Comparison of ENCODE assay signal across 27 mouse cellular contexts in genomic region chr6:81673316-81673715, GRCm38 (mm10).
DNase-seq lines count a peak whose midpoint lies in the region; ATAC-seq and TF ChIP-seq lines count a peak whose summit lies in the region.
"Had no signal": no experiment of that assay in that cellular context is flagged by ENCODE, and none has a peak within 500 bp of the region (broad histone marks: within the 10 kb centered on the region; RNA-seq: fewer than 3 reads in every experiment).

No protein-coding gene starts in this region.

- H3K27ac ChIP-seq in embryonic facial prominence, embryonic 14.5 days (replicated peaks; ENCODE audit: low read depth, low read length), result no peak overlapping the region
- H3K27ac ChIP-seq in embryonic facial prominence, embryonic 10.5 days (replicated peaks), result no peak overlapping the region
- no peak overlapping the region for H3K27ac ChIP-seq in kidney, postnatal 0 days
- H3K27ac ChIP-seq in kidney, adult 2 months (ENCODE audit: insufficient read depth, low read depth, low read length), result no peak overlapping the region
- no peak overlapping the region for H3K27ac ChIP-seq in lung, embryonic 14.5 days (ENCODE audit: low read depth)
- H3K27ac ChIP-seq: embryonic facial prominence, embryonic 13.5 days; forebrain, embryonic 12.5 days; heart, embryonic 13.5 days; hindbrain, embryonic 15.5 days; liver, embryonic 14.5 days; stomach, embryonic 15.5 days had no signal

- ATAC-seq in embryonic facial prominence, embryonic 14.5 days (ENCODE audit: low read depth), result no peak
- no peak for ATAC-seq in kidney, postnatal 0 days (replicated peaks; ENCODE audit: low FRiP score, low read depth)
- no peak for ATAC-seq in lung, embryonic 14.5 days (ENCODE audit: insufficient read depth)

- no peaks in the 10 kb centered on the region for H3K9me3 ChIP-seq in embryonic facial prominence, embryonic 14.5 days (ENCODE audit: control insufficient read depth, low read length)
- H3K9me3 ChIP-seq in embryonic facial prominence, embryonic 10.5 days, result no peaks in the 10 kb centered on the region
- no peaks in the 10 kb centered on the region for H3K9me3 ChIP-seq in kidney, postnatal 0 days (replicated peaks; ENCODE audit: low read length)
- no peaks in the 10 kb centered on the region for H3K9me3 ChIP-seq in lung, embryonic 14.5 days (ENCODE audit: low read depth, low read length)
- H3K9me3 ChIP-seq: embryonic facial prominence, embryonic 13.5 days; forebrain, embryonic 12.5 days; heart, embryonic 13.5 days; hindbrain, embryonic 15.5 days; stomach, embryonic 15.5 days had no signal

- TF ChIP-seq POLR2A in kidney, adult 2 months (IDR thresholded peaks at IDR 0.05; ENCODE audit: low read depth, low read length), result no peak
- TF ChIP-seq POLR2A in brain, embryonic 14.5 days (IDR thresholded peaks at IDR 0.05; ENCODE audit: borderline replicate concordance, extremely low read depth, insufficient read depth, insufficient read length, poor library complexity, severe bottlenecking), result no peak

- TF ChIP-seq CTCF in kidney, postnatal 0 days (IDR thresholded peaks at IDR 0.05; ENCODE audit: low read depth), result no peak
- no peak for TF ChIP-seq CTCF in kidney, adult 2 months (conservative IDR thresholded peaks at IDR 0.05; ENCODE audit: insufficient read depth, insufficient read length, low read depth, low read length)
- no peak for TF ChIP-seq CTCF in lung, embryonic 14.5 days (IDR thresholded peaks at IDR 0.05; ENCODE audit: low read depth)
- no peak for TF ChIP-seq CTCF in brain, embryonic 14.5 days (IDR thresholded peaks at IDR 0.05; ENCODE audit: borderline replicate concordance, extremely low read depth, insufficient read depth, insufficient read length)

- peak; percentile 34 for DNase-seq in embryonic facial prominence, embryonic 14.5 days (ENCODE audit: low spot score)
- DNase-seq in embryonic facial prominence, embryonic 10.5 days (ENCODE audit: low spot score), result no peak
- peak; percentile 3 for DNase-seq in kidney, postnatal 0 days (ENCODE audit: low spot score)
- no peak for DNase-seq in kidney, adult 2 months
- peak; percentile 7 for DNase-seq in lung, embryonic 14.5 days
- DNase-seq in lung, postnatal 10 days, result no peak
- peak; percentile 54 for DNase-seq in brain, embryonic 14.5 days (ENCODE audit: low read depth)
- DNase-seq: adrenal gland, adult 8-10 months; cerebellum, adult 11-12 months; cerebellum, adult 9-11 months; embryo, embryonic 11 days; heart, postnatal 10 days; kidney, adult 18-20 months; kidney, postnatal 4 days; liver; lung, adult 2 months; right cerebral cortex, postnatal 14 days; thymus, postnatal 14 days had no signal

- no peaks in the 10 kb centered on the region for H3K27me3 ChIP-seq in embryonic facial prominence, embryonic 14.5 days (replicated peaks; ENCODE audit: control insufficient read depth, insufficient read depth, low read length)
- H3K27me3 ChIP-seq in embryonic facial prominence, embryonic 10.5 days (replicated peaks; ENCODE audit: low read depth, poor library complexity, severe bottlenecking), result no peaks in the 10 kb centered on the region
- H3K27me3 ChIP-seq in kidney, postnatal 0 days (ENCODE audit: insufficient read depth, low read length), result no peaks in the 10 kb centered on the region
- no peaks in the 10 kb centered on the region for H3K27me3 ChIP-seq in kidney, adult 2 months (replicated peaks; ENCODE audit: control insufficient read depth, insufficient read depth, low read length)
- no peaks in the 10 kb centered on the region for H3K27me3 ChIP-seq in lung, embryonic 14.5 days (ENCODE audit: insufficient read depth, low read length)
- H3K27me3 ChIP-seq: CH12.LX; embryonic facial prominence, embryonic 13.5 days; forebrain, embryonic 12.5 days; heart, embryonic 13.5 days; hindbrain, embryonic 15.5 days; stomach, embryonic 15.5 days had no signal

- no peaks in the 10 kb centered on the region for H3K36me3 ChIP-seq in embryonic facial prominence, embryonic 14.5 days (ENCODE audit: control insufficient read depth, insufficient read depth, low read length)
- no peaks in the 10 kb centered on the region for H3K36me3 ChIP-seq in embryonic facial prominence, embryonic 10.5 days (replicated peaks)
- H3K36me3 ChIP-seq in kidney, postnatal 0 days (ENCODE audit: insufficient read depth, low read length), result no peaks in the 10 kb centered on the region
- H3K36me3 ChIP-seq in kidney, adult 2 months (ENCODE audit: control insufficient read depth, insufficient read depth, low read length), result no peaks in the 10 kb centered on the region
- H3K36me3 ChIP-seq in lung, embryonic 14.5 days (ENCODE audit: insufficient read depth), result no peaks in the 10 kb centered on the region
- H3K36me3 ChIP-seq: embryonic facial prominence, embryonic 13.5 days; forebrain, embryonic 12.5 days; heart, embryonic 13.5 days; hindbrain, embryonic 15.5 days; stomach, embryonic 15.5 days had no signal

- no peak overlapping the region for H3K4me2 ChIP-seq in embryonic facial prominence, embryonic 14.5 days (ENCODE audit: low read depth, low read length)
- H3K4me2 ChIP-seq in kidney, postnatal 0 days (ENCODE audit: low read length), result no peak overlapping the region
- no peak overlapping the region for H3K4me2 ChIP-seq in lung, embryonic 14.5 days
- H3K4me2 ChIP-seq: embryonic facial prominence, embryonic 13.5 days; forebrain, embryonic 12.5 days; heart, embryonic 13.5 days; hindbrain, embryonic 15.5 days; midbrain, embryonic 11.5 days; stomach, embryonic 15.5 days had no signal

- H3K9ac ChIP-seq in embryonic facial prominence, embryonic 14.5 days (ENCODE audit: low read depth, low read length), result no peak overlapping the region
- H3K9ac ChIP-seq in kidney, postnatal 0 days (ENCODE audit: low read depth, low read length), result no peak overlapping the region
- no peak overlapping the region for H3K9ac ChIP-seq in lung, embryonic 14.5 days
- H3K9ac ChIP-seq: embryonic facial prominence, embryonic 13.5 days; forebrain, embryonic 12.5 days; heart, embryonic 13.5 days; hindbrain, embryonic 15.5 days; liver, embryonic 14.5 days; stomach, embryonic 15.5 days had no signal

- H3K4me1 ChIP-seq in embryonic facial prominence, embryonic 14.5 days (ENCODE audit: control insufficient read depth, insufficient read depth, low read length), result no peaks in the 10 kb centered on the region
- no peaks in the 10 kb centered on the region for H3K4me1 ChIP-seq in embryonic facial prominence, embryonic 10.5 days
- H3K4me1 ChIP-seq in kidney, postnatal 0 days (replicated peaks; ENCODE audit: insufficient read depth, low read length), result no peaks in the 10 kb centered on the region
- H3K4me1 ChIP-seq in kidney, adult 2 months (ENCODE audit: control insufficient read depth, insufficient read depth, low read length), result no peaks in the 10 kb centered on the region
- H3K4me1 ChIP-seq in lung, embryonic 14.5 days (ENCODE audit: insufficient read depth), result no peaks in the 10 kb centered on the region
- H3K4me1 ChIP-seq: embryonic facial prominence, embryonic 13.5 days; forebrain, embryonic 12.5 days; hindbrain, embryonic 15.5 days; stomach, embryonic 15.5 days had no signal

- no peak overlapping the region for H3K4me3 ChIP-seq in embryonic facial prominence, embryonic 14.5 days (ENCODE audit: low read depth, low read length)
- H3K4me3 ChIP-seq in embryonic facial prominence, embryonic 10.5 days, result no peak overlapping the region
- H3K4me3 ChIP-seq in kidney, postnatal 0 days (replicated peaks; ENCODE audit: low read depth, low read length), result no peak overlapping the region
- no peak overlapping the region for H3K4me3 ChIP-seq in kidney, adult 2 months (ENCODE audit: insufficient read depth, low read depth, low read length)
- H3K4me3 ChIP-seq in lung, embryonic 14.5 days (ENCODE audit: low read depth, low read length), result no peak overlapping the region
- H3K4me3 ChIP-seq: embryonic facial prominence, embryonic 13.5 days; erythroblast, embryonic 14.5 days; forebrain, embryonic 12.5 days; heart, embryonic 13.5 days; hindbrain, embryonic 15.5 days; stomach, embryonic 15.5 days had no signal

- WGBS in embryonic facial prominence, embryonic 14.5 days, result 72% methylated on average over 2 of the region's 2 CpGs
- WGBS in embryonic facial prominence, embryonic 10.5 days, result 82% methylated on average over 2 of the region's 2 CpGs
- 66% methylated on average over 2 of the region's 2 CpGs for WGBS in kidney, postnatal 0 days
- WGBS in kidney, adult 2 months, result 64% methylated on average over 2 of the region's 2 CpGs
- 58% methylated on average over 2 of the region's 2 CpGs for WGBS in lung, embryonic 14.5 days

Comparison
In these comparisons a context has a peak if more than half of its experiments do, and no peak if none do; other contexts are left out.
1. DNase-seq: peak in embryonic facial prominence, embryonic 14.5 days (single experiment), kidney, postnatal 0 days (single experiment), lung, embryonic 14.5 days (single experiment) and brain, embryonic 14.5 days (single experiment); none in embryonic facial prominence, embryonic 10.5 days (single experiment), kidney, adult 2 months (single experiment) and lung, postnatal 10 days (single experiment).